Mouse (Mus musculus) liver, embryonic 14.5 days (tissue): Measurements from ENCODE around the gene Eif3c. TPM values are rescaled to one million over a fixed set of nuclear protein-coding genes. Genes with fewer than 3 reads are reported as not detected.

Source experiments
- ATAC-seq: fragments of 200-750 bp; cut with Nextera tagmentation; 2 replicates; pipeline ENCODE4 v1.8.0; 2017; ENCODE audit warnings: moderate number of reproducible peaks, mild to moderate bottlenecking, moderate library complexity; ENCODE audit not compliant: insufficient read depth
- DNase-seq, 3 experiments: peaks; one replicate each; pipeline ENCODE4 v3.0.0-alpha.2; 2012 to 2013; ENCODE audit warnings: low read depth in 3 of 3, low spot score in 3 of 3
- H3K27ac ChIP-seq: fragments of 300-500 bp; sonication (generic); 2 replicates; pipeline ENCODE4 v1.5.1; 2014; ENCODE audit warnings: moderate library complexity, mild to moderate bottlenecking, control low read depth, inconsistent platforms
- H3K27me3 ChIP-seq: fragments of 300-500 bp; sonication (generic); 2 replicates; pipeline ENCODE4 v1.6.1; 2014; ENCODE audit warnings: mild to moderate bottlenecking, low read length, moderate library complexity; ENCODE audit not compliant: control insufficient read depth, insufficient read depth
- H3K36me3 ChIP-seq: fragments of 300-500 bp; sonication (generic); replicated peaks from 2 replicates; pipeline ENCODE4 v1.6.1; 2014; ENCODE audit warnings: low read depth; ENCODE audit not compliant: control insufficient read depth, insufficient read depth
- H3K4me1 ChIP-seq, 2 experiments: fragments of 200-500 bp in 1 of 2; fragments of 300-500 bp in 1 of 2; sonication (generic) in 1 of 2; replicated peaks; 2 replicates each; pipeline ENCODE4 v1.6.1; 2012 to 2014; ENCODE audit warnings: antibody characterized with exemption in 1 of 2, inconsistent platforms in 1 of 2, low read length in 1 of 2; ENCODE audit not compliant: control insufficient read depth in 2 of 2, insufficient read depth in 2 of 2
- H3K4me2 ChIP-seq: fragments of 300-500 bp; sonication (generic); 2 replicates; pipeline ENCODE4 v1.6.1; 2014; ENCODE audit warnings: low read depth, mild to moderate bottlenecking, control low read depth, moderate library complexity
- H3K4me3 ChIP-seq, 2 experiments: fragments of 200-500 bp in 1 of 2; fragments of 300-500 bp in 1 of 2; sonication (generic) in 1 of 2; 2 replicates each; pipeline ENCODE4 v1.5.1; 2012 to 2014; ENCODE audit warnings: low read depth in 2 of 2, low read length in 2 of 2, mild to moderate bottlenecking in 2 of 2, control low read depth in 1 of 2, inconsistent platforms in 1 of 2, moderate library complexity in 1 of 2; ENCODE audit not compliant: insufficient read depth in 1 of 2
- H3K9ac ChIP-seq: fragments of 300-500 bp; sonication (generic); replicated peaks from 2 replicates; pipeline ENCODE4 v1.6.1; 2014; ENCODE audit warnings: mild to moderate bottlenecking, control low read depth, moderate library complexity
- H3K9me3 ChIP-seq: fragments of 300-500 bp; sonication (generic); 2 replicates; pipeline ENCODE4 v1.6.1; 2016; ENCODE audit warnings: low read length, mixed read lengths; ENCODE audit not compliant: control insufficient read depth
- CTCF ChIP-seq: IDR thresholded peaks from 2 replicates; pipeline ENCODE4 v1.5.1; 2016; ENCODE audit warnings: antibody characterized with exemption, low read depth, control low read depth
- EP300 ChIP-seq: IDR thresholded peaks from 2 replicates; pipeline ENCODE4 v1.6.1; 2016; ENCODE audit warnings: antibody characterized with exemption, low read depth
- WGBS: fragments of 180-500 bp; shearing (Covaris S2); extraction: QIAGEN DNeasy Blood & Tissue Kit; methylation state at CpG from one replicate; pipeline ENCODE4 v1.1.7; 2014; ENCODE audit not compliant: insufficient replicate concordance; 5-methylcytosine and 5-hydroxymethylcytosine counted together
- polyA plus RNA-seq, 2 experiments: library from polyadenylated mRNA; depleted of rRNA in 1 of 2; stranded (reverse) in 1 of 2; unstranded in 1 of 2; fragments of >200 nt; fragmentation: Nextera tagmentation in 1 of 2; extraction: Ambion mirVana in 1 of 2; gene quantifications; 2 replicates each; pipeline versions ENCODE4 v1.2.1 to v1.2.3; 2012 to 2014

The Eif3c gene
- polyA plus RNA-seq, 2 experiments: 58.0 to 94.4 TPM

GRCm38 (mm10) chr7:126602650-126603049 lies 36.4 kb upstream of the Eif3c start:
- no peak for ATAC-seq

DNA sequence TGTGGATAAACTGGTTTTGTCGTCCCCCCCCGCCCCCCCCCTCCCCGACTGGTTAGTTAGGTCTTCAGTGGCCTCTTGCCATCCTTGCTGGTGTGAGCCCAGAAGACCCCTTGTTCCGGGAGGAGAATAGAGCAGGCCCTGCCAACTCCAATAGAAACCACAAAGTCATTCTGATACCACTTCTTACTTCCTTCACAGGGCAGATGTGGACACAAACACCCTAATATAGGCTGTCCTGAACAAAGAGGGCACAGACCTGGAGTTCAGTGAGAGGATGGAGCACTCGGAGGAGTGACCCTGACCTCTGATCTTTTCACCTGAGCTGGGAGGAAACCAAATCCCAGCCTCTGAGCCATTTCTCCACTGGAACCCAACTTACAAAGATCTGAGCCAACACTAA lies 35.7 kb upstream of the Eif3c start:
- ATAC-seq: no peak
- TF ChIP-seq EP300: no peak
- TF ChIP-seq CTCF: no peak
- Histone ChIP-seq H3K27me3 (no peaks in the 10 kb centered on the region), H3K9ac (no peak overlapping the region), H3K4me2 (no peak overlapping the region), H3K4me1 (no peaks in the 10 kb centered on the region), H3K4me3 (no peak overlapping the region), H3K9me3 (no peaks in the 10 kb centered on the region), H3K36me3 (no peaks in the 10 kb centered on the region), H3K27ac (no peak overlapping the region)
- WGBS: 16% methylated on average over 5 of the region's 5 CpGs
- DNase-seq: no peak

More at GRCm38 (mm10) chr7:126602650-126603049, 36.4 kb upstream of the Eif3c start:
- DNase-seq: no peak
- no peak overlapping the region for H3K9ac ChIP-seq
- no peak overlapping the region for H3K4me3 ChIP-seq
- no peak overlapping the region for H3K27ac ChIP-seq
- H3K4me1 ChIP-seq: no peaks in the 10 kb centered on the region; a peak in 1 of 4 replicates
- H3K4me2 ChIP-seq: no peak overlapping the region
- H3K27me3 ChIP-seq: no peaks in the 10 kb centered on the region
- TF ChIP-seq EP300 (no peak), CTCF (no peak)
- H3K9me3 ChIP-seq: no peaks in the 10 kb centered on the region
- 45% methylated on average over 3 of the region's 3 CpGs for WGBS
- H3K36me3 ChIP-seq: no peaks in the 10 kb centered on the region

- Histone ChIP-seq H3K27me3 (no peaks in the 10 kb centered on the region), H3K36me3 (no peaks in the 10 kb centered on the region), H3K4me1 (peaks cover 0 to 3% of the 10 kb centered on the region in 2 experiments; a peak in 2 of 4 replicates), H3K9me3 (no peaks in the 10 kb centered on the region), H3K4me3 (no peak overlapping the region), H3K27ac (no peak overlapping the region), H3K9ac (no peak overlapping the region), H3K4me2 (no peak overlapping the region)
- DNase-seq (no peak), ATAC-seq (no peak)
- 41% methylated on average over 6 of the region's 6 CpGs for WGBS
- TF ChIP-seq CTCF (no peak), EP300 (no peak)
Observed at GRCm38 (mm10) chr7:126598919-126599318, 32.7 kb upstream of the Eif3c start.

- H3K4me3 ChIP-seq: no peak overlapping the region
- H3K36me3 ChIP-seq: no peaks in the 10 kb centered on the region
Observed at GRCm38 (mm10) chr7:126596414-126596813, 30.2 kb upstream of the Eif3c start.

DNA sequence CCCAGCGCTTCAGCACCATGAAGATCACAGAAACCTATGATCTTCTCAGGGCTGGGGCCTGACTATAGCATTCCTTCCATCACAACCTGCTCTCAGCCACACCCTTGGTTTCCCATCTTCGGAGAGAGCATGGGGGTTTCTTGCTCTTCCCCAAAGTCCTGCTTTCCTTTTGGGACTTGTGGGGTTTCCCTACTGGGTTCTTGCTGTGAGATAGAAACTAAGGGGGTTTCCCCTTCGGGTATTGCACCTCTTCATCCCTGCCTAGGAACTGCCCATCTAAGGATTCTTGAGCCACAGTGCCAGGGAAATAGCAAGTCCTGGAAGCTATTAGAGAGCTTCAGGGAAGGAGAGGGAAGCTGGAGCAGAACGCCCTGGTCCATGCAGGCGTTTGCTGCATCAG lies 29.7 kb upstream of the Eif3c start:
- Histone ChIP-seq H3K36me3 (no peaks in the 10 kb centered on the region), H3K4me3 (no peak overlapping the region), H3K4me2 (no peak overlapping the region), H3K9ac (no peak overlapping the region), H3K9me3 (no peaks in the 10 kb centered on the region), H3K27ac (no peak overlapping the region), H3K4me1 (peaks cover 0 to 3% of the 10 kb centered on the region in 2 experiments; a peak in 2 of 4 replicates), H3K27me3 (no peaks in the 10 kb centered on the region)
- WGBS: 64% methylated on average over 5 of the region's 5 CpGs
- no peak for TF ChIP-seq EP300
- DNase-seq (no peak), ATAC-seq (no peak)

More at GRCm38 (mm10) chr7:126596414-126596813, 30.2 kb upstream of the Eif3c start:
- WGBS: 21% methylated on average over 6 of the region's 6 CpGs
- H3K9me3 ChIP-seq: no peaks in the 10 kb centered on the region
- H3K4me2 ChIP-seq: no peak overlapping the region
- H3K9ac ChIP-seq: no peak overlapping the region
- ATAC-seq (no peak), DNase-seq (no peak)
- H3K27ac ChIP-seq: no peak overlapping the region
- peaks cover 0 to 3% of the 10 kb centered on the region in 2 experiments; a peak in 2 of 4 replicates for H3K4me1 ChIP-seq
- H3K27me3 ChIP-seq: no peaks in the 10 kb centered on the region
- TF ChIP-seq CTCF (no peak), EP300 (no peak)
